Mouse (Mus musculus) heart, embryonic 12.5 days (tissue): ENCODE measurements around the gene Olfr1006. TPM values are rescaled to one million over a fixed set of nuclear protein-coding genes. Genes with fewer than 3 reads are reported as not detected.
"Not testable (repeated sequence)": the region's sequence is repeated elsewhere in the genome, so short reads cannot be mapped to it uniquely, and the experiment has no call there.

Source experiments
- ATAC-seq: fragments of 200-750 bp; cut with Nextera tagmentation; 2 replicates; pipeline ENCODE4 v1.8.0; 2017; ENCODE audit warnings: moderate TSS enrichment, moderate library complexity; ENCODE audit not compliant: insufficient number of reproducible peaks, low FRiP score
- H3K27ac ChIP-seq: fragments of 300-500 bp; sonication (generic); 2 replicates; pipeline ENCODE4 v1.5.1; 2016; ENCODE audit warnings: mild to moderate bottlenecking, moderate library complexity; ENCODE audit not compliant: poor library complexity, severe bottlenecking
- H3K27me3 ChIP-seq: fragments of 300-500 bp; sonication (generic); replicated peaks from 2 replicates; pipeline ENCODE4 v1.6.1; 2016; ENCODE audit warnings: mild to moderate bottlenecking, moderate library complexity
- H3K36me3 ChIP-seq: fragments of 300-500 bp; sonication (generic); 2 replicates; pipeline ENCODE4 v1.6.1; 2016; ENCODE audit warnings: mild to moderate bottlenecking, moderate library complexity
- H3K4me1 ChIP-seq: fragments of 300-500 bp; sonication (generic); replicated peaks from 2 replicates; pipeline ENCODE4 v1.6.1; 2016; ENCODE audit warnings: mild to moderate bottlenecking
- H3K4me2 ChIP-seq: fragments of 300-500 bp; sonication (generic); 2 replicates; pipeline ENCODE4 v1.6.1; 2016; ENCODE audit warnings: mild to moderate bottlenecking, moderate library complexity
- H3K4me3 ChIP-seq: fragments of 300-500 bp; sonication (generic); 2 replicates; pipeline ENCODE4 v1.5.1; 2016; ENCODE audit warnings: mild to moderate bottlenecking
- H3K9ac ChIP-seq: fragments of 300-500 bp; sonication (generic); 2 replicates; pipeline ENCODE4 v1.6.1; 2016; ENCODE audit warnings: mild to moderate bottlenecking, moderate library complexity
- H3K9me3 ChIP-seq: fragments of 300-500 bp; sonication (generic); replicated peaks from 2 replicates; pipeline ENCODE4 v1.6.1; 2016; ENCODE audit warnings: mild to moderate bottlenecking, moderate library complexity
- WGBS: fragments of 180-500 bp; shearing (Covaris S2); methylation state at CpG from one replicate; pipeline ENCODE4 v1.1.7; 2016; 5-methylcytosine and 5-hydroxymethylcytosine counted together
- polyA plus RNA-seq: library from polyadenylated mRNA; unstranded; fragments of >200 nt; fragmentation: Nextera tagmentation; extraction: Ambion mirVana; gene quantifications from 2 replicates; pipeline ENCODE4 v1.2.1, GENCODE M21; 2016

The Olfr1006 gene
- not detected in 2 replicates for polyA plus RNA-seq

GRCm38 (mm10) chr2:85678667-85679066, at the start of gene Olfr1006:
Gene Olfr1006 (minus strand): TSS chr2:85678767.
- Histone ChIP-seq H3K27ac (no peak within 1 kb of the TSS), H3K4me1 (no peaks in the 10 kb centered on the region), H3K4me2 (no peak within 1 kb of the TSS), H3K36me3 (no peaks in the 10 kb centered on the region), H3K4me3 (no peak within 1 kb of the TSS), H3K27me3 (no peaks in the 10 kb centered on the region), H3K9me3 (no peaks in the 10 kb centered on the region), H3K9ac (no peak within 1 kb of the TSS)
- no peak for ATAC-seq

DNA sequence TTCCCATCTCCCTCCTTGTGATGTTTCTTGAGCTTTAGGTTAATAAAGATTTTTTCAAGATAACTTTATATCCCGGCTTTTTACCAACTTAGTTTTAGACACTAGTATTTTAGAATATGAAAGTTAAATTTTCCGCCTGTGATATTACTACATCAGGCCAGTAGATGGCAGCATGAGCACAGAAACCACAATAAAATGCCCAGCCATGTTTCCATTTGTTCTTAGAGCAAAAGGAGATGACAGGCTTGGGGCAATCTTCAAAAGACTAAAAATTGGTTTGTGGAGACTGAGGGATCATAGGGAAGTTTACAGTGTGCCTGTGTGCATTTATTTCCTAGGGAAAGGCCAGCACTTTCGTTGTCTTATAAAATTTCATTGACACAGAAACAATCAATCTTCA, 47.2 kb upstream of the Olfr1006 start:
- Histone ChIP-seq H3K4me3 (no peak overlapping the region), H3K9me3 (no peaks in the 10 kb centered on the region), H3K27me3 (no peaks in the 10 kb centered on the region), H3K4me1 (no peaks in the 10 kb centered on the region), H3K36me3 (no peaks in the 10 kb centered on the region), H3K27ac (no peak overlapping the region), H3K9ac (no peak overlapping the region), H3K4me2 (no peak overlapping the region)
- WGBS = 16% methylated on average over 3 of the region's 3 CpGs
- ATAC-seq = no peak

GRCm38 (mm10) chr2:85715119-85715518, 36.6 kb upstream of the Olfr1006 start, which contains the start of gene Olfr1009:
Gene Olfr1009 (plus strand): TSS chr2:85715419.
- H3K4me2 ChIP-seq = no peak within 1 kb of the TSS
- H3K9me3 ChIP-seq = 0 out of 2 replicates have a peak, but pooled peaks cover 3% of the 10 kb centered on the region
- no peak within 1 kb of the TSS for H3K4me3 ChIP-seq
- H3K27me3 ChIP-seq = no peaks in the 10 kb centered on the region
- ATAC-seq = no peak
- no peaks in the 10 kb centered on the region for H3K4me1 ChIP-seq
- H3K9ac ChIP-seq = no peak within 1 kb of the TSS
- H3K27ac ChIP-seq = no peak within 1 kb of the TSS
- 76% methylated on average over 1 of the region's 1 CpGs for WGBS
- H3K36me3 ChIP-seq = no peaks in the 10 kb centered on the region

DNA sequence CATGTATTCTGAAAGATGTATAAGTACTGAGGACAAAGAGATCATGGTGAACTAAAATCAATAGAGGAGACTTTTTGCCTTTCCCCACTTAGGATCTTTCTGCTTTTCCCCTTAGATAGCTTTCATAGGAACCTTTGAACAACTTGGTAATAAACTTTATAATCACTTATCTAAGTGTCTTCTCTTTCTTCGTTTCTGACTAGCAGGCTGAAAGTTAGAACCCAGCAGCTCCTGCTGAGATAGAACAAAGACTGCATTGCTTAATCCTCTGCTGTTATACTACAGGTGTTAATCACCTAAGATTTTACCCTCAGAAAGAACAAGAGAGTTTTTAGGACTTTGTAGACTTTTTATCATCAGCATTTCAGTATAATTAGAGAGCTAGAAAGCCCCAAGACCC, 32.6 kb upstream of the Olfr1006 start:
- H3K4me3 ChIP-seq = no peak overlapping the region
- WGBS = 24% methylated on average over 1 of the region's 1 CpGs

GRCm38 (mm10) chr2:85710680-85711079, 32.1 kb upstream of the Olfr1006 start:
- not testable (repeated sequence) for H3K4me3 ChIP-seq, H3K27me3 ChIP-seq, H3K9ac ChIP-seq, H3K36me3 ChIP-seq, H3K27ac ChIP-seq, H3K9me3 ChIP-seq, ATAC-seq, H3K4me2 ChIP-seq, H3K4me1 ChIP-seq
- WGBS = 57% methylated on average over 2 of the region's 2 CpGs

More for the DNA sequence above, 32.6 kb upstream of the Olfr1006 start:
- H3K27ac ChIP-seq = no peak overlapping the region
- H3K27me3 ChIP-seq = no peaks in the 10 kb centered on the region
- H3K9me3 ChIP-seq = peaks cover 3% of the 10 kb centered on the region; the same call in 1 of the 2 replicates
- no peak for ATAC-seq
- H3K36me3 ChIP-seq = no peaks in the 10 kb centered on the region
- no peaks in the 10 kb centered on the region for H3K4me1 ChIP-seq
- H3K4me2 ChIP-seq = no peak overlapping the region
- no peak overlapping the region for H3K9ac ChIP-seq

GRCm38 (mm10) chr2:85689131-85689530, 10.6 kb upstream of the Olfr1006 start, which contains the start of gene Olfr1008:
Gene Olfr1008 (plus strand): TSS chr2:85689431.
- H3K9ac ChIP-seq = no peak within 1 kb of the TSS
- no peak within 1 kb of the TSS for H3K27ac ChIP-seq
- H3K36me3 ChIP-seq = no peaks in the 10 kb centered on the region
- peaks cover 3% of the 10 kb centered on the region for H3K9me3 ChIP-seq
- H3K4me1 ChIP-seq = no peaks in the 10 kb centered on the region
- H3K4me3 ChIP-seq = no peak within 1 kb of the TSS
- ATAC-seq = no peak
- no peak within 1 kb of the TSS for H3K4me2 ChIP-seq
- H3K27me3 ChIP-seq = no peaks in the 10 kb centered on the region

GRCm38 (mm10) chr2:85664355-85664754, 14.2 kb downstream of the Olfr1006 start, which contains the start of gene Olfr154:
Gene Olfr154 (minus strand): TSS chr2:85664455.
- H3K9ac ChIP-seq, H3K4me2 ChIP-seq, H3K36me3 ChIP-seq, H3K9me3 ChIP-seq, H3K4me1 ChIP-seq, H3K4me3 ChIP-seq, ATAC-seq, H3K27ac ChIP-seq, H3K27me3 ChIP-seq: not testable (repeated sequence)

DNA sequence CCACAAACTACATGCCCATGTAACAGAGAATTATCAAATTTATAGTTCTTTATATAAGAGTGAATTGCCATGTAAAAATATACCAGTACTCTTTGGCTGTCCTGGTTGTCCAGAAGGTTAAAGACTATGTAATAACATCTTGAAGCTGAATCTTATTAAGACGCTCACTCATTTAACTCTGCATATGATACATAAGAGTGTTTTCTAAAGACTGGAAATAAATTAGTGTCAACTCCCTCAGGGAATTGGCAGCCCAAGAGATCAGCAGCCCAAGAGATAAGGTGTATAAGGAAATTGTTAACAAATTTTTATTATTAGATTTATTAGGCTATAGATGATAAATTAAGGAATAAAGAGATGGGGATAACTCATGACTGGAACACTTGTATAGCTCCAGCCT, 28.0 kb downstream of the Olfr1006 start, which contains the start of gene Olfr1002:
Olfr1002 (minus strand) TSS at position 101 of the 400 bp plus-strand sequence.
- no peaks in the 10 kb centered on the region for H3K9me3 ChIP-seq

More for the DNA sequence above, 28.0 kb downstream of the Olfr1006 start, which contains the start of gene Olfr1002:
- no peak for ATAC-seq
- H3K27ac ChIP-seq = no peak within 1 kb of the TSS
- H3K4me2 ChIP-seq = no peak within 1 kb of the TSS
- no peak within 1 kb of the TSS for H3K9ac ChIP-seq
- H3K27me3 ChIP-seq = no peaks in the 10 kb centered on the region
- no peak within 1 kb of the TSS for H3K4me3 ChIP-seq
- no peaks in the 10 kb centered on the region for H3K4me1 ChIP-seq
- WGBS = 94% methylated on average over 1 of the region's 1 CpGs
- no peaks in the 10 kb centered on the region for H3K36me3 ChIP-seq

Other genes starting within 250 kb of the Olfr1006 start
- gene Olfr994, start 242.3 kb downstream of the Olfr1006 start, polyA plus RNA-seq = not detected in 2 replicates
- gene Olfr995, start 235.1 kb downstream of the Olfr1006 start, polyA plus RNA-seq = not detected in 2 replicates
- gene 4833423E24Rik, start 159.7 kb downstream of the Olfr1006 start, polyA plus RNA-seq = not detected in 2 replicates
- gene Olfr996, start 99.6 kb downstream of the Olfr1006 start, polyA plus RNA-seq = not detected in 2 replicates
- gene Olfr998, start 89.8 kb downstream of the Olfr1006 start, polyA plus RNA-seq = not detected in 2 replicates
- not detected in 2 replicates for gene Olfr1000, start 66.9 kb downstream of the Olfr1006 start, polyA plus RNA-seq
- not detected in 2 replicates for gene Olfr1002, start 28.1 kb downstream of the Olfr1006 start, polyA plus RNA-seq
- gene Olfr154, start 14.3 kb downstream of the Olfr1006 start, polyA plus RNA-seq = not detected in 2 replicates
- gene Olfr1008, start 10.7 kb upstream of the Olfr1006 start, polyA plus RNA-seq = not detected in 2 replicates
- gene Olfr1009, start 36.7 kb upstream of the Olfr1006 start, polyA plus RNA-seq = not detected in 2 replicates
- not detected in 2 replicates for gene Olfr1012, start 84.0 kb upstream of the Olfr1006 start, polyA plus RNA-seq
- gene Olfr1013, start 88.3 kb upstream of the Olfr1006 start, polyA plus RNA-seq = not detected in 2 replicates
- not detected in 2 replicates for gene Olfr1014, start 93.9 kb upstream of the Olfr1006 start, polyA plus RNA-seq
- not detected in 2 replicates for gene Olfr1015, start 103.2 kb upstream of the Olfr1006 start, polyA plus RNA-seq
- not detected in 2 replicates for gene Olfr1016, start 123.8 kb upstream of the Olfr1006 start, polyA plus RNA-seq
- gene Olfr1018, start 139.7 kb upstream of the Olfr1006 start, polyA plus RNA-seq = not detected in 2 replicates
- gene Olfr1019, start 166.7 kb upstream of the Olfr1006 start, polyA plus RNA-seq = not detected in 2 replicates
- not detected in 2 replicates for gene Olfr1020, start 168.3 kb upstream of the Olfr1006 start, polyA plus RNA-seq
- gene Olfr1022, start 189.8 kb upstream of the Olfr1006 start, polyA plus RNA-seq = not detected in 2 replicates
- not detected in 2 replicates for gene Olfr1023, start 206.9 kb upstream of the Olfr1006 start, polyA plus RNA-seq
- not detected in 2 replicates for gene Olfr1024, start 226.3 kb upstream of the Olfr1006 start, polyA plus RNA-seq
- gene Olfr1025-ps1, start 236.4 kb upstream of the Olfr1006 start, polyA plus RNA-seq = not detected in 2 replicates
- gene Olfr1026, start 242.8 kb upstream of the Olfr1006 start, polyA plus RNA-seq = not detected in 2 replicates